Mouse (Mus musculus): ENCODE measurements around the gene Pknox1. TPM values are rescaled to one million over a fixed set of nuclear protein-coding genes. Genes with fewer than 3 reads are reported as not detected.
A peak's percentile ranks its signal among the peaks of the same experiment; 100 is the strongest.
"Not testable (repeated sequence)": the region's sequence is repeated elsewhere in the genome, so short reads cannot be mapped to it uniquely, and the experiment has no call there.

Pknox1 gene
- polyA plus RNA-seq, 1 experiment from 2014 or later = 29.0 TPM

- H3K27me3 ChIP-seq (ENCODE audit: control insufficient read depth, insufficient read depth, low read length) = no peaks in the 10 kb centered on the region
- no peaks in the 10 kb centered on the region for H3K4me1 ChIP-seq (replicated peaks; ENCODE audit: control insufficient read depth, insufficient read depth, low read length)
- H3K27ac ChIP-seq (ENCODE audit: low read depth, low read length) = no peak overlapping the region
- H3K4me2 ChIP-seq (replicated peaks; ENCODE audit: low read depth, low read length) = no peak overlapping the region
- no peaks in the 10 kb centered on the region for H3K36me3 ChIP-seq (ENCODE audit: control insufficient read depth, insufficient read depth, low read length)
- no peaks in the 10 kb centered on the region for H3K9me3 ChIP-seq (ENCODE audit: control insufficient read depth, low read length)
- DNase-seq (ENCODE audit: low spot score) (no peak), ATAC-seq (ENCODE audit: low FRiP score) (no peak)
- H3K4me3 ChIP-seq (ENCODE audit: low read depth, low read length) = no peak overlapping the region
- WGBS = 88% methylated on average over 9 of the region's 9 CpGs
- no peak overlapping the region for H3K9ac ChIP-seq (ENCODE audit: low read depth, low read length)
Measured at GRCm38 (mm10) chr17:31546444-31547196, 17.9 kb upstream of the Pknox1 start.

- no peaks in the 10 kb centered on the region for H3K9me3 ChIP-seq (ENCODE audit: control insufficient read depth, low read length)
- DNase-seq (ENCODE audit: low spot score) (no peak), ATAC-seq (ENCODE audit: low FRiP score) (no peak)
- H3K4me2 ChIP-seq (replicated peaks; ENCODE audit: low read depth, low read length) = no peak overlapping the region
- no peaks in the 10 kb centered on the region for H3K27me3 ChIP-seq (ENCODE audit: control insufficient read depth, insufficient read depth, low read length)
- H3K4me1 ChIP-seq (replicated peaks; ENCODE audit: control insufficient read depth, insufficient read depth, low read length) = no peaks in the 10 kb centered on the region
- H3K36me3 ChIP-seq (ENCODE audit: control insufficient read depth, insufficient read depth, low read length) = no peaks in the 10 kb centered on the region
- H3K27ac ChIP-seq (ENCODE audit: low read depth, low read length) = no peak overlapping the region
- H3K9ac ChIP-seq (ENCODE audit: low read depth, low read length) = no peak overlapping the region
- WGBS = 65% methylated on average over 3 of the region's 3 CpGs
- no peak overlapping the region for H3K4me3 ChIP-seq (ENCODE audit: low read depth, low read length)
Measured at GRCm38 (mm10) chr17:31547974-31548373, 16.6 kb upstream of the Pknox1 start.

- 55% methylated on average over 8 of the region's 8 CpGs for WGBS
- Histone ChIP-seq H3K4me2 (replicated peaks; ENCODE audit: low read depth, low read length) (no peak overlapping the region), H3K27ac (ENCODE audit: low read depth, low read length) (no peak overlapping the region), H3K4me3 (ENCODE audit: low read depth, low read length) (no peak overlapping the region), H3K36me3 (ENCODE audit: control insufficient read depth, insufficient read depth, low read length) (no peaks in the 10 kb centered on the region), H3K9ac (ENCODE audit: low read depth, low read length) (no peak overlapping the region), H3K9me3 (ENCODE audit: control insufficient read depth, low read length) (no peaks in the 10 kb centered on the region), H3K4me1 (replicated peaks; ENCODE audit: control insufficient read depth, insufficient read depth, low read length) (no peaks in the 10 kb centered on the region), H3K27me3 (ENCODE audit: control insufficient read depth, insufficient read depth, low read length) (no peaks in the 10 kb centered on the region)
- no peak for ATAC-seq (ENCODE audit: low FRiP score)
- DNase-seq (ENCODE audit: low spot score) = no peak
Measured at GRCm38 (mm10) chr17:31549389-31549788, 15.1 kb upstream of the Pknox1 start.

- not testable (repeated sequence) for H3K27ac ChIP-seq (ENCODE audit: low read depth, low read length); H3K36me3 ChIP-seq (ENCODE audit: control insufficient read depth, insufficient read depth, low read length); H3K9me3 ChIP-seq (ENCODE audit: control insufficient read depth, low read length); DNase-seq (ENCODE audit: low spot score); H3K4me1 ChIP-seq (replicated peaks; ENCODE audit: control insufficient read depth, insufficient read depth, low read length); H3K9ac ChIP-seq (ENCODE audit: low read depth, low read length); H3K4me3 ChIP-seq (ENCODE audit: low read depth, low read length); H3K27me3 ChIP-seq (ENCODE audit: control insufficient read depth, insufficient read depth, low read length); H3K4me2 ChIP-seq (replicated peaks; ENCODE audit: low read depth, low read length); ATAC-seq (ENCODE audit: low FRiP score)
- 95% methylated on average over 23 of the region's 23 CpGs for WGBS
Measured at GRCm38 (mm10) chr17:31552601-31553000, 11.9 kb upstream of the Pknox1 start.

GRCm38 (mm10) chr17:31556253-31556652 is 8.3 kb upstream of the Pknox1 start:
- no peak for ATAC-seq (ENCODE audit: low FRiP score)
- H3K4me3 ChIP-seq (ENCODE audit: low read depth, low read length) = no peak overlapping the region
- DNase-seq (ENCODE audit: low spot score) = no peak
- no peak overlapping the region for H3K4me2 ChIP-seq (replicated peaks; ENCODE audit: low read depth, low read length)
- H3K9me3 ChIP-seq (ENCODE audit: control insufficient read depth, low read length) = no peaks in the 10 kb centered on the region
- H3K27ac ChIP-seq (ENCODE audit: low read depth, low read length) = no peak overlapping the region
- H3K9ac ChIP-seq (ENCODE audit: low read depth, low read length) = no peak overlapping the region
- WGBS = 85% methylated on average over 4 of the region's 4 CpGs
- H3K36me3 ChIP-seq (ENCODE audit: control insufficient read depth, insufficient read depth, low read length) = no peaks in the 10 kb centered on the region
- H3K4me1 ChIP-seq (replicated peaks; ENCODE audit: control insufficient read depth, insufficient read depth, low read length) = no peaks in the 10 kb centered on the region
- no peaks in the 10 kb centered on the region for H3K27me3 ChIP-seq (ENCODE audit: control insufficient read depth, insufficient read depth, low read length)

GRCm38 (mm10) chr17:31557124-31557880 is 7.2 kb upstream of the Pknox1 start:
- no peaks in the 10 kb centered on the region for H3K9me3 ChIP-seq (ENCODE audit: control insufficient read depth, low read length)
- no peak overlapping the region for H3K4me3 ChIP-seq (ENCODE audit: low read depth, low read length)
- 0 out of 2 replicates have a peak, but pooled peaks have one; percentile 17 for ATAC-seq (ENCODE audit: low FRiP score)
- no peak overlapping the region for H3K9ac ChIP-seq (ENCODE audit: low read depth, low read length)
- H3K4me2 ChIP-seq (replicated peaks; ENCODE audit: low read depth, low read length) = no peak overlapping the region; the same call in 1 of the 2 replicates
- peak; percentile 51 for DNase-seq (ENCODE audit: low spot score)
- H3K27me3 ChIP-seq (ENCODE audit: control insufficient read depth, insufficient read depth, low read length) = no peaks in the 10 kb centered on the region
- H3K4me1 ChIP-seq (replicated peaks; ENCODE audit: control insufficient read depth, insufficient read depth, low read length) = no peaks in the 10 kb centered on the region
- 65% methylated on average over 11 of the region's 11 CpGs for WGBS
- H3K27ac ChIP-seq (ENCODE audit: low read depth, low read length) = 0 out of 2 replicates have a peak overlapping the region, but pooled peaks have one; percentile 24
- no peaks in the 10 kb centered on the region for H3K36me3 ChIP-seq (ENCODE audit: control insufficient read depth, insufficient read depth, low read length)

- no peak overlapping the region for H3K4me3 ChIP-seq (ENCODE audit: low read depth, low read length)
- H3K9me3 ChIP-seq (ENCODE audit: control insufficient read depth, low read length) = no peaks in the 10 kb centered on the region
- no peak overlapping the region for H3K27ac ChIP-seq (ENCODE audit: low read depth, low read length)
- H3K36me3 ChIP-seq (ENCODE audit: control insufficient read depth, insufficient read depth, low read length) = no peaks in the 10 kb centered on the region
- no peaks in the 10 kb centered on the region for H3K27me3 ChIP-seq (ENCODE audit: control insufficient read depth, insufficient read depth, low read length)
- no peak overlapping the region for H3K4me2 ChIP-seq (replicated peaks; ENCODE audit: low read depth, low read length)
- WGBS = 76% methylated on average over 10 of the region's 10 CpGs
- ATAC-seq (ENCODE audit: low FRiP score) (no peak), DNase-seq (ENCODE audit: low spot score) (no peak)
- H3K9ac ChIP-seq (ENCODE audit: low read depth, low read length) = no peak overlapping the region
- H3K4me1 ChIP-seq (replicated peaks; ENCODE audit: control insufficient read depth, insufficient read depth, low read length) = no peaks in the 10 kb centered on the region
Measured at GRCm38 (mm10) chr17:31557947-31558542, 6.5 kb upstream of the Pknox1 start.

GRCm38 (mm10) chr17:31559021-31559789 is 5.3 kb upstream of the Pknox1 start:
- no peak for DNase-seq (ENCODE audit: low spot score)
- H3K4me1 ChIP-seq (replicated peaks; ENCODE audit: control insufficient read depth, insufficient read depth, low read length) = 0 out of 2 replicates have a peak, but pooled peaks cover 3% of the 10 kb centered on the region

More at GRCm38 (mm10) chr17:31559021-31559789, 5.3 kb upstream of the Pknox1 start:
- H3K36me3 ChIP-seq (ENCODE audit: control insufficient read depth, insufficient read depth, low read length) = no peaks in the 10 kb centered on the region
- ATAC-seq (ENCODE audit: low FRiP score) = no peak
- no peak overlapping the region for H3K4me2 ChIP-seq (replicated peaks; ENCODE audit: low read depth, low read length)
- no peaks in the 10 kb centered on the region for H3K27me3 ChIP-seq (ENCODE audit: control insufficient read depth, insufficient read depth, low read length)
- no peak overlapping the region for H3K9ac ChIP-seq (ENCODE audit: low read depth, low read length)
- WGBS = 88% methylated on average over 11 of the region's 11 CpGs
- no peaks in the 10 kb centered on the region for H3K9me3 ChIP-seq (ENCODE audit: control insufficient read depth, low read length)
- no peak overlapping the region for H3K4me3 ChIP-seq (ENCODE audit: low read depth, low read length)
- H3K27ac ChIP-seq (ENCODE audit: low read depth, low read length) = no peak overlapping the region

All from hindbrain, embryonic 11.5 days (tissue).